Mouse (Mus musculus): ENCODE results near the gene Lck. TPM values are rescaled to one million over a fixed set of nuclear protein-coding genes. Genes with fewer than 3 reads are reported as not detected.
A peak's percentile ranks its signal among the peaks of the same experiment; 100 is the strongest.

The Lck gene
- total and polyA plus RNA-seq, 3 experiments, result 67.2 to 138 (median 70.0) TPM

DNA sequence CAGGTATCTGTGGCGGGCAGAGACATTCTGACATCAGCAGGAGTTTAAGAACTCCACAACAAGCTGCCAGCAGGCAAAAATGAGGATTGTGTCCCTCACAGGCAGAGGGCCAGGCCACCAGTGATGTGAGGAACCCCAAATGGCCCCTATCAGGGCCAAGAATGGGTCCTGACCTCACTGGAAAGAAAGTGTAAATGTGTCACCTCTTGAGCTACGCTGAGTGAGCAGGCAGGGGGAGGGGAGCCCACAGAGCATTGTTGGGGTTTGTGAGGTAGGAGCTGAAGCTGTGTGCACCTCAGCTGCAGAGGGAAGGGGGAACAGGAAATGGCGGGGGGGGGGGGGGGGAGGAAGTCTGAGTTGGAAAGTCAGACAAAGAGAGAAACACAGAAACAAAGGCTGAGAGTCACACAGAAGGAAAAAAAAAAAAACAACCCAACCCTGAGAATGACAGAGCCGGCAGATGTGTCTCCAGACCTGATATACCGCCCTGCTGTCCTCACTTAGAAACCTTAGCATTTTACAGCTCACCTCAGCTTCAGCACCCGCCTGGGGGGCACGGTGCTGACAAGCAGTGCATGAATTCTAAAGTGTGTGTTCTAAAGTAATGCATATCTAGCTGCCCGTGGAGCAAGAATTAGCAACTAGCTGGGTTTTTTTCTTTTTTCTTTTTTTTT is 1.9 kb upstream of the Lck start:
- in situ Hi-C loops (cut with MboI; ENCODE audit: low pct_ligation_motif_present, low pct_unique_long_range_greater_than_20kb, low sequenced_read_pairs), result no loop called here
- DNase-seq (ENCODE audit: extremely low read depth), result peak; percentile 96
- H3K27me3 ChIP-seq (replicated peaks), result no peaks in the 10 kb centered on the region
- TF ChIP-seq MXI1 (IDR thresholded peaks at IDR 0.05; ENCODE audit: low read depth, low read length), result 0 out of 2 replicates have a peak, but pooled peaks have one; percentile 66
- TF ChIP-seq TCF12 (IDR thresholded peaks at IDR 0.05; ENCODE audit: low read depth, low read length), result peak; percentile 85
- TF ChIP-seq SMC3 (IDR thresholded peaks at IDR 0.05; ENCODE audit: low read depth, low read length), result no peak
- TF ChIP-seq RCOR1 (conservative IDR thresholded peaks at IDR 0.05; ENCODE audit: low read depth, low read length), result no peak
- no peak for TF ChIP-seq USF1 (IDR thresholded peaks at IDR 0.05; ENCODE audit: low read depth, low read length)
- peak; percentile 71; the same call in 1 of the 2 replicates for TF ChIP-seq SIN3A (IDR thresholded peaks at IDR 0.05; ENCODE audit: low read length)
- no peak for TF ChIP-seq ZC3H11A (IDR thresholded peaks at IDR 0.05; ENCODE audit: low read depth, low read length)
- TF ChIP-seq JUND (conservative IDR thresholded peaks at IDR 0.05; ENCODE audit: low read depth, low read length), result peak; percentile 65; the same call in 1 of the 2 replicates
- no peak for TF ChIP-seq POLR2AphosphoS2 (IDR thresholded peaks at IDR 0.05; ENCODE audit: low read depth, low read length)
- TF ChIP-seq MAFK (IDR thresholded peaks at IDR 0.05; ENCODE audit: insufficient replicate concordance, low read length), result no peak
- TF ChIP-seq POLR2A (IDR thresholded peaks at IDR 0.05; ENCODE audit: low read depth, low read length), result peak; percentile 38; the same call in 1 of the 2 replicates
- TF ChIP-seq ETS1 (conservative IDR thresholded peaks at IDR 0.05; ENCODE audit: low read depth, low read length), result peak; percentile 94
- peak; percentile 94 for TF ChIP-seq ZNF384 (IDR thresholded peaks at IDR 0.05; ENCODE audit: low read depth, low read length)
- TF ChIP-seq MAZ (IDR thresholded peaks at IDR 0.05; ENCODE audit: low read depth, low read length), result peak; percentile 88
- TF ChIP-seq MAX (IDR thresholded peaks at IDR 0.05; ENCODE audit: low read length), result no peak
- TF ChIP-seq MYC (IDR thresholded peaks at IDR 0.05; ENCODE audit: low read depth, low read length), result 0 out of 2 replicates have a peak, but pooled peaks have one; percentile 70
- TF ChIP-seq PAX5 (IDR thresholded peaks at IDR 0.05; ENCODE audit: low read length), result no peak
- peak; percentile 90 for TF ChIP-seq CHD2 (IDR thresholded peaks at IDR 0.05; ENCODE audit: low read length)
- no peak for TF ChIP-seq NRF1 (IDR thresholded peaks at IDR 0.05; ENCODE audit: low read depth, low read length)
- TF ChIP-seq BHLHE40 (IDR thresholded peaks at IDR 0.05; ENCODE audit: low read depth, low read length), result peak; percentile 79
- peak; percentile 51; the same call in 1 of the 2 replicates for TF ChIP-seq HCFC1 (IDR thresholded peaks at IDR 0.05; ENCODE audit: low read depth, low read length)
- TF ChIP-seq CTCF (conservative IDR thresholded peaks at IDR 0.05 in 1 of 2, IDR thresholded peaks at IDR 0.05 in 1 of 2; ENCODE audit: low read depth in 2 of 2, low read length in 2 of 2), result no peak
- peak; percentile 83 for TF ChIP-seq JUN (IDR thresholded peaks at IDR 0.05; ENCODE audit: insufficient read depth, low read depth, low read length)
- TF ChIP-seq EP300 (IDR thresholded peaks at IDR 0.05; ENCODE audit: low read length), result peak; percentile 82
- TF ChIP-seq GABPA (IDR thresholded peaks at IDR 0.05; ENCODE audit: insufficient replicate concordance, low read depth, low read length), result no peak
- peak; percentile 83 for TF ChIP-seq IRF4 (IDR thresholded peaks at IDR 0.05; ENCODE audit: low read depth, low read length)
- no peak for TF ChIP-seq UBTF (IDR thresholded peaks at IDR 0.05; ENCODE audit: low read depth, low read length)
- no peak for TF ChIP-seq CHD1 (IDR thresholded peaks at IDR 0.05; ENCODE audit: low read depth, low read length)
- no peak for TF ChIP-seq E2F4 (IDR thresholded peaks at IDR 0.05; ENCODE audit: insufficient replicate concordance, low read depth, low read length)
- no peak for TF ChIP-seq RAD21 (IDR thresholded peaks at IDR 0.05; ENCODE audit: low read depth, low read length)
- no peak for TF ChIP-seq KAT2A (IDR thresholded peaks at IDR 0.05; ENCODE audit: insufficient replicate concordance, low read length)
- TF ChIP-seq ZMIZ1 (IDR thresholded peaks at IDR 0.05; ENCODE audit: low read depth, low read length), result no peak
- no peak for TF ChIP-seq TBP (conservative IDR thresholded peaks at IDR 0.05; ENCODE audit: low read depth, low read length)
- TF ChIP-seq NELFE (IDR thresholded peaks at IDR 0.05; ENCODE audit: low read depth, low read length), result no peak
- TF ChIP-seq ZKSCAN1 (IDR thresholded peaks at IDR 0.05; ENCODE audit: borderline replicate concordance, low read depth, low read length), result no peak
- TF ChIP-seq USF2 (conservative IDR thresholded peaks at IDR 0.05; ENCODE audit: low read depth, low read length), result no peak; the same call in 1 of the 2 replicates
- peak; percentile 49; the same call in 1 of the 2 replicates for TF ChIP-seq ELF1 (IDR thresholded peaks at IDR 0.05; ENCODE audit: low read depth, low read length)
- peak; percentile 99 for TF ChIP-seq MEF2A (IDR thresholded peaks at IDR 0.05; ENCODE audit: borderline replicate concordance, low read depth, low read length)
- H3K4me3 ChIP-seq (replicated peaks in 1 of 3; ENCODE audit: low read depth in 2 of 3, low read length in 2 of 3, poor library complexity in 1 of 3), result peak overlapping the region in 1 of 3 experiments; percentile 30
- H3K4me2 ChIP-seq (ENCODE audit: insufficient read depth, low read depth, poor library complexity, severe bottlenecking), result peak overlapping the region; percentile 52
- H3K79me2 ChIP-seq (replicated peaks; ENCODE audit: control insufficient read depth, extremely low read depth, insufficient read depth, poor library complexity, severe bottlenecking), result no peaks in the 10 kb centered on the region
- peak overlapping the region; percentile 88 for H3K27ac ChIP-seq (ENCODE audit: insufficient read depth, low read depth)
- H3K36me3 ChIP-seq (replicated peaks in 1 of 2; ENCODE audit: control insufficient read depth in 1 of 2, insufficient read depth in 1 of 2, low read length in 1 of 2), result no peaks in the 10 kb centered on the region
- dilution Hi-C loops (cut with MboI; ENCODE audit: extremely low pct_ligation_motif_present, extremely low pct_unique_long_range_greater_than_20kb, low sequenced_read_pairs), result no loop called here
- no peaks in the 10 kb centered on the region for H3K9me3 ChIP-seq (replicated peaks; ENCODE audit: low read length)
- peak overlapping the region; percentile 34 for H3K9ac ChIP-seq (ENCODE audit: insufficient read depth, low read depth)
- H3K4me1 ChIP-seq (ENCODE audit: control insufficient read depth in 1 of 2, insufficient read depth in 2 of 2), result peaks cover 28 to 87% of the 10 kb centered on the region in 2 experiments
